Mouse (Mus musculus): Measurements from ENCODE around the gene Rufy3. TPM values are rescaled to one million over a fixed set of nuclear protein-coding genes. Genes with fewer than 3 reads are reported as not detected.
A peak's percentile ranks its signal among the peaks of the same experiment; 100 is the strongest.

Gene Rufy3
- polyA plus RNA-seq, 1 experiment: 30.1 TPM

DNA sequence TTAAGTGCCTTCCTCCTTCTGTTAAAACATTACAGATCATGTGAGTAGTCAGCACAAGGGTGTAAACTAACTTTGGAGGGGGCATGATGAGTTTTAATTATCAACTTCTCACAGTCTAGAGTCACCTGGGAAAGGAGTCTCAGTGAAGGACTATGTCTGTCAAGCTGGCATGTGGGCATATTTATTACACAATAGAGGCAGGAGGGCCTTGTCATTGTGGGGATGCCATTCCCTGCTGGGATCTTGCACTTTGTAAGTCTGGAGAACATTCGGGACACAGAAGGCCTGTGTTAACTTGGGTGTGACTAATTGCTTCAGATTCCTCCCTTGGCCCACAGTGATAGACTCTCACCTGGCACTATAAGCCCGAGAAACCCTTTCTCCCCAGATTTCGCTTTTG, 4.7 kb downstream of the Rufy3 start:
- Histone ChIP-seq H3K9me3 (replicated peaks; ENCODE audit: control insufficient read depth, insufficient read depth, low read length, poor library complexity, severe bottlenecking) (no peaks in the 10 kb centered on the region), H3K9ac (ENCODE audit: low read depth, poor library complexity, severe bottlenecking) (no peak overlapping the region), H3K4me1 (ENCODE audit: control insufficient read depth, insufficient read depth, low read length) (no peaks in the 10 kb centered on the region), H3K4me3 (ENCODE audit: low read depth, low read length) (no peak overlapping the region), H3K36me3 (ENCODE audit: control insufficient read depth, insufficient read depth, low read length, poor library complexity, severe bottlenecking) (no peaks in the 10 kb centered on the region), H3K27me3 (ENCODE audit: control insufficient read depth, insufficient read depth, low read length, poor library complexity, severe bottlenecking) (no peaks in the 10 kb centered on the region; the same call in 1 of the 2 replicates), H3K27ac (ENCODE audit: insufficient read depth, low read length) (no peak overlapping the region)
- TF ChIP-seq POLR2A (IDR thresholded peaks at IDR 0.05; ENCODE audit: insufficient read depth, low read length) (no peak), CTCF (IDR thresholded peaks at IDR 0.05; ENCODE audit: low read depth, low read length) (no peak), EP300 (IDR thresholded peaks at IDR 0.05; ENCODE audit: insufficient read depth, low read depth, low read length) (no peak)

- Histone ChIP-seq H3K27ac (ENCODE audit: insufficient read depth, low read length) (no peak overlapping the region), H3K36me3 (ENCODE audit: control insufficient read depth, insufficient read depth, low read length, poor library complexity, severe bottlenecking) (no peaks in the 10 kb centered on the region), H3K9me3 (replicated peaks; ENCODE audit: control insufficient read depth, insufficient read depth, low read length, poor library complexity, severe bottlenecking) (no peaks in the 10 kb centered on the region), H3K27me3 (ENCODE audit: control insufficient read depth, insufficient read depth, low read length, poor library complexity, severe bottlenecking) (no peaks in the 10 kb centered on the region; the same call in 1 of the 2 replicates), H3K4me3 (ENCODE audit: low read depth, low read length) (no peak overlapping the region), H3K4me1 (ENCODE audit: control insufficient read depth, insufficient read depth, low read length) (no peaks in the 10 kb centered on the region), H3K9ac (ENCODE audit: low read depth, poor library complexity, severe bottlenecking) (no peak overlapping the region)
- TF ChIP-seq POLR2A (IDR thresholded peaks at IDR 0.05; ENCODE audit: insufficient read depth, low read length) (no peak), EP300 (IDR thresholded peaks at IDR 0.05; ENCODE audit: insufficient read depth, low read depth, low read length) (no peak), CTCF (IDR thresholded peaks at IDR 0.05; ENCODE audit: low read depth, low read length) (no peak)
Measured at GRCm38 (mm10) chr5:88574829-88575228, 10.0 kb downstream of the Rufy3 start.

GRCm38 (mm10) chr5:88575506-88576338, 10.9 kb downstream of the Rufy3 start:
- Histone ChIP-seq H3K27me3 (ENCODE audit: control insufficient read depth, insufficient read depth, low read length, poor library complexity, severe bottlenecking) (no peaks in the 10 kb centered on the region; the same call in 1 of the 2 replicates), H3K36me3 (ENCODE audit: control insufficient read depth, insufficient read depth, low read length, poor library complexity, severe bottlenecking) (no peaks in the 10 kb centered on the region), H3K4me3 (ENCODE audit: low read depth, low read length) (no peak overlapping the region), H3K4me1 (ENCODE audit: control insufficient read depth, insufficient read depth, low read length) (no peaks in the 10 kb centered on the region), H3K9me3 (replicated peaks; ENCODE audit: control insufficient read depth, insufficient read depth, low read length, poor library complexity, severe bottlenecking) (no peaks in the 10 kb centered on the region), H3K9ac (ENCODE audit: low read depth, poor library complexity, severe bottlenecking) (no peak overlapping the region), H3K27ac (ENCODE audit: insufficient read depth, low read length) (0 out of 2 replicates have a peak overlapping the region, but pooled peaks have one; percentile 28)
- TF ChIP-seq EP300 (IDR thresholded peaks at IDR 0.05; ENCODE audit: insufficient read depth, low read depth, low read length) (peak; percentile 68; the same call in 1 of the 2 replicates), CTCF (IDR thresholded peaks at IDR 0.05; ENCODE audit: low read depth, low read length) (no peak), POLR2A (IDR thresholded peaks at IDR 0.05; ENCODE audit: insufficient read depth, low read length) (no peak)

GRCm38 (mm10) chr5:88580681-88581080, 15.8 kb downstream of the Rufy3 start:
- Histone ChIP-seq H3K4me3 (ENCODE audit: low read depth, low read length) (no peak overlapping the region), H3K4me1 (ENCODE audit: control insufficient read depth, insufficient read depth, low read length) (no peaks in the 10 kb centered on the region), H3K27me3 (ENCODE audit: control insufficient read depth, insufficient read depth, low read length, poor library complexity, severe bottlenecking) (no peaks in the 10 kb centered on the region), H3K27ac (ENCODE audit: insufficient read depth, low read length) (no peak overlapping the region), H3K9me3 (replicated peaks; ENCODE audit: control insufficient read depth, insufficient read depth, low read length, poor library complexity, severe bottlenecking) (no peaks in the 10 kb centered on the region), H3K36me3 (ENCODE audit: control insufficient read depth, insufficient read depth, low read length, poor library complexity, severe bottlenecking) (no peaks in the 10 kb centered on the region), H3K9ac (ENCODE audit: low read depth, poor library complexity, severe bottlenecking) (no peak overlapping the region)
- TF ChIP-seq POLR2A (IDR thresholded peaks at IDR 0.05; ENCODE audit: insufficient read depth, low read length) (no peak), EP300 (IDR thresholded peaks at IDR 0.05; ENCODE audit: insufficient read depth, low read depth, low read length) (no peak), CTCF (IDR thresholded peaks at IDR 0.05; ENCODE audit: low read depth, low read length) (no peak)

GRCm38 (mm10) chr5:88581343-88581742, 16.5 kb downstream of the Rufy3 start:
- H3K27ac ChIP-seq (ENCODE audit: insufficient read depth, low read length): no peak overlapping the region
- H3K27me3 ChIP-seq (ENCODE audit: control insufficient read depth, insufficient read depth, low read length, poor library complexity, severe bottlenecking): no peaks in the 10 kb centered on the region
- H3K4me3 ChIP-seq (ENCODE audit: low read depth, low read length): no peak overlapping the region
- no peak for TF ChIP-seq POLR2A (IDR thresholded peaks at IDR 0.05; ENCODE audit: insufficient read depth, low read length)
- no peak for TF ChIP-seq EP300 (IDR thresholded peaks at IDR 0.05; ENCODE audit: insufficient read depth, low read depth, low read length)
- TF ChIP-seq CTCF (IDR thresholded peaks at IDR 0.05; ENCODE audit: low read depth, low read length): no peak
- H3K9me3 ChIP-seq (replicated peaks; ENCODE audit: control insufficient read depth, insufficient read depth, low read length, poor library complexity, severe bottlenecking): no peaks in the 10 kb centered on the region
- no peaks in the 10 kb centered on the region for H3K4me1 ChIP-seq (ENCODE audit: control insufficient read depth, insufficient read depth, low read length)
- no peak overlapping the region for H3K9ac ChIP-seq (ENCODE audit: low read depth, poor library complexity, severe bottlenecking)
- H3K36me3 ChIP-seq (ENCODE audit: control insufficient read depth, insufficient read depth, low read length, poor library complexity, severe bottlenecking): no peaks in the 10 kb centered on the region
